19 mouse cellular contexts compared by ENCODE assay signal in genomic region chr13:45218251-45218650, GRCm38 (mm10).
"Had no signal": no experiment of that assay in that cellular context is flagged by ENCODE, and none has a peak within 500 bp of the region (broad histone marks: within the 10 kb centered on the region; RNA-seq: fewer than 3 reads in every experiment).

No protein-coding gene starts in this region.

- H3K27ac ChIP-seq: hindbrain, postnatal 0 days; layer of hippocampus, adult 2 months; left cerebral cortex, adult 2 months; limb, embryonic 12.5 days; limb, embryonic 15.5 days; liver, embryonic 14.5 days; macrophage; midbrain, embryonic 12.5 days; midbrain, embryonic 15.5 days; neural tube, embryonic 12.5 days; neural tube, embryonic 15.5 days; stomach, embryonic 15.5 days had no signal

- DNase-seq: layer of hippocampus, adult 9-11 months; layer of hippocampus, postnatal 36 days; liver, postnatal 0 days; lung, embryonic 14.5 days; right cerebral cortex, postnatal 25 days; spleen, adult 18-20 months; thymus, postnatal 25 days had no signal

- H3K36me3 ChIP-seq: limb, embryonic 12.5 days; limb, embryonic 15.5 days; midbrain, embryonic 12.5 days; midbrain, embryonic 15.5 days; neural tube, embryonic 12.5 days; neural tube, embryonic 15.5 days; stomach, embryonic 15.5 days had no signal

- H3K4me3 ChIP-seq: layer of hippocampus, adult 2 months; left cerebral cortex, adult 2 months; limb, embryonic 12.5 days; limb, embryonic 15.5 days; midbrain, embryonic 12.5 days; midbrain, embryonic 15.5 days; neural tube, embryonic 12.5 days; neural tube, embryonic 15.5 days; stomach, embryonic 15.5 days had no signal

- H3K4me1 ChIP-seq: midbrain, embryonic 15.5 days; neural tube, embryonic 12.5 days; stomach, embryonic 15.5 days had no signal

- H3K27me3 ChIP-seq: limb, embryonic 12.5 days; limb, embryonic 15.5 days; midbrain, embryonic 12.5 days; midbrain, embryonic 15.5 days; neural tube, embryonic 12.5 days; neural tube, embryonic 15.5 days; stomach, embryonic 15.5 days had no signal
